Mouse (Mus musculus) kidney, adult 8-10 months (tissue): ENCODE measurements around the gene D5Ertd577e.
"Not testable (repeated sequence)": the region's sequence is repeated elsewhere in the genome, so short reads cannot be mapped to it uniquely, and the experiment has no call there.

Source experiments
- DNase-seq, 2 experiments: peaks; one replicate each; pipeline ENCODE4 v3.0.0; 2022

Gene D5Ertd577e

GRCm38 (mm10) chr5:95456506-95456905 is at the start of gene D5Ertd577e:
D5Ertd577e (plus strand) TSS chr5:95456806.
- DNase-seq, result not testable (repeated sequence)

DNA sequence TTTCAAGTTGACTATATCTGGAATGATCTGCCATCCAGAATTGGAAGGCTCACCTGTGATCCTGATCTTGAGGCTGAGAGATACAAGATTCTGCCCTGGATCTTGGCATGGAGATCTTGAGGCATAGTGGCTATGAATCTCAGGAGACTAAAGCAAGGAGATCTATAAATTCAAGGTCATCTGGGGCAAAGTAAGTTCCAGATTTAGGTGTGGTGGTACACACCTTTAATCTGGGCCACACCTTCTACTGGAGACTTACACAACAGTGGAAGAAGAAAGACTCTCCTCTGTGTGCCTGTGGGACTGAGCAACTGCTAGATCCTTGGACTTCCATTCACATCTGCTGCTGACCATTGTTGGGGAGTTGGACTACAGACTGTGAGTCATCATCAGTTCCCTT is 53.9 kb downstream of the D5Ertd577e start, which contains the start of gene Gm3286:
TSS of gene Gm3286 (plus strand) at position 301 of the 400 bp plus-strand sequence.
- DNase-seq, result not testable (repeated sequence)
